Mouse (Mus musculus) liver, postnatal 0 days (tissue): ENCODE data around the gene Tmem129. TPM values are rescaled to one million over a fixed set of nuclear protein-coding genes. Genes with fewer than 3 reads are reported as not detected.

Experiments
- ATAC-seq: fragments of 200-750 bp; cut with Nextera tagmentation; 2 replicates; pipeline ENCODE4 v1.8.0; 2017; ENCODE audit warnings: mild to moderate bottlenecking, moderate library complexity
- DNase-seq: peaks from one replicate; pipeline ENCODE4 v3.0.0-alpha.2; 2016
- H3K27ac ChIP-seq: fragments of 300-500 bp; sonication (generic); 2 replicates; pipeline ENCODE4 v1.5.1; 2014; ENCODE audit warnings: antibody characterized with exemption, moderate library complexity, mild to moderate bottlenecking, low read depth
- H3K27me3 ChIP-seq: fragments of 300-500 bp; sonication (generic); 2 replicates; pipeline ENCODE4 v1.6.1; 2014; ENCODE audit warnings: low read length, control low read depth, mixed read lengths; ENCODE audit not compliant: insufficient read depth
- H3K36me3 ChIP-seq: fragments of 300-500 bp; sonication (generic); replicated peaks from 2 replicates; pipeline ENCODE4 v1.6.1; 2014; ENCODE audit warnings: mild to moderate bottlenecking, control low read depth, low read length, moderate library complexity, mixed read lengths; ENCODE audit not compliant: insufficient read depth
- H3K4me1 ChIP-seq: fragments of 300-500 bp; sonication (generic); 2 replicates; pipeline ENCODE4 v1.6.1; 2014; ENCODE audit warnings: antibody characterized with exemption, mild to moderate bottlenecking, control low read depth; ENCODE audit not compliant: insufficient read depth
- H3K4me2 ChIP-seq: fragments of 300-500 bp; sonication (generic); 2 replicates; pipeline ENCODE4 v1.6.1; 2014; ENCODE audit warnings: low read depth, mild to moderate bottlenecking, low read length, moderate library complexity, mixed read lengths
- H3K4me3 ChIP-seq: fragments of 300-500 bp; sonication (generic); 2 replicates; pipeline ENCODE4 v1.5.1; 2014; ENCODE audit warnings: low read depth, low read length
- H3K9ac ChIP-seq: fragments of 300-500 bp; sonication (generic); replicated peaks from 2 replicates; pipeline ENCODE4 v1.6.1; 2014; ENCODE audit warnings: mild to moderate bottlenecking, moderate library complexity
- H3K9me3 ChIP-seq: fragments of 300-500 bp; sonication (generic); 2 replicates; pipeline ENCODE4 v1.6.1; 2016; ENCODE audit warnings: mild to moderate bottlenecking, control low read depth, low read length, mixed read lengths
- CTCF ChIP-seq: sonication (generic); IDR thresholded peaks from 2 replicates; pipeline ENCODE4 v1.5.1; 2016; ENCODE audit warnings: antibody characterized with exemption, low read depth
- EP300 ChIP-seq: IDR thresholded peaks from 2 replicates; pipeline ENCODE4 v1.6.1; 2016; ENCODE audit warnings: antibody characterized with exemption, low read depth, mild to moderate bottlenecking
- WGBS: fragments of 180-500 bp; shearing (Covaris S2); extraction: QIAGEN DNeasy Blood & Tissue Kit; methylation state at CpG from one replicate; pipeline ENCODE4 v1.1.7; 2014; ENCODE audit not compliant: insufficient replicate concordance; 5-methylcytosine and 5-hydroxymethylcytosine counted together
- polyA plus RNA-seq: library from polyadenylated mRNA; unstranded; fragments of >200 nt; fragmentation: Nextera tagmentation; extraction: Ambion mirVana; gene quantifications from 2 replicates; pipeline ENCODE4 v1.2.1, GENCODE M21; 2015

Tmem129 gene
- 15.8 and 16.5 TPM in 2 replicates for polyA plus RNA-seq

DNA sequence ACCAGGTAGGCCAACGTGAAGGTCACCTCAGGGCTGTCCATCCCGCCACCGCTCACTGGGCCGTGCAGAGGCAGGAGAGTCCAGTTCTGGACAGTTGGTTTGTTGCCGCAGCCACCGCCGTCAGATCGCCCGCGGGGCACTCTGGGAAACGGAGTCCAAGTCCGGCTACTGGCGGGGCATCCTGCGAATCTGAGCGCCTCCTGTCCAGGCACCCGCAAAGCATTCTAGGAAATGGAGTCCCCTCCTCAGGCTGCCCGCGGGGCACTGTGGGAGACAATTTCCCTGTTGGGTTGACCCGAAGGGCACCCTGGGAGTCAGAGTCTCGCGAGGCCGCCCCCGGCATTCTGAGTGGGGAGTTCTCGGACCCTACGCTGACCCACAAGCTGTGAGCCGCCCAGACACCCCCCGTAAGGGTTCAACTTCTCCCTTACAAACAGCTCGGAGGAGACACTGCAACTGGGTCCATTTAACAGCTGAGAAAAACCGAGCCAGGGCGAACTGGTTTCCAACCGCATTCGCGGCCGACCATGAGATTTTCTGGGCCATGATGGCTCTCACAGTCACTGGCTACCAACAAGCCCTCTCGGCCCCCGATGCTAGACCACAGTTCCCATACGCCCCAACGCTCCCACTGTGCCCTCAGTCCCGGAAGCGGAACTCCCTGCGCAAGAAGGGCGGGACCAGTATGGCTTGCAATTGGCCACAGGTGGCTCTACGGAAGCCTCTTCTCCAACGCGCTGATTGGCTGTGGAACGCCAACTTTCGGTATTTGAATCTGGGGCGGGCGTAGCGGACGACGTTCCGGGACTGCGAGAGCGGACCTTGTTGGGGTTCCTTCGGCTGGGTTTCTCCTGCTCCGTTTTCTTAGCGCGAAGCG is at the start of gene Tmem129, which contains the start of gene Tacc3:
Tmem129 (minus strand) TSS at position 630 of the 877 bp plus-strand sequence.
Tacc3 (plus strand) TSS at position 342 of the 877 bp plus-strand sequence.
- TF ChIP-seq EP300 (peak; percentile 53; the same call in 1 of the 2 replicates), CTCF (0 out of 2 replicates have a peak, but pooled peaks have one; percentile 0)
- Histone ChIP-seq H3K9me3 (no peaks in the 10 kb centered on the region), H3K9ac (peak within 1 kb of the TSS; percentile 94), H3K4me3 (peak within 1 kb of the TSS; percentile 78), H3K36me3 (peaks cover 48% of the 10 kb centered on the region), H3K4me1 (peaks cover 25% of the 10 kb centered on the region), H3K4me2 (peak within 1 kb of the TSS; percentile 92), H3K27ac (peak within 1 kb of the TSS; percentile 98), H3K27me3 (no peaks in the 10 kb centered on the region)
- peak; percentile 92 for ATAC-seq
- DNase-seq, result peak; percentile 96
- WGBS, result under 1% methylated on average over 59 of the region's 60 CpGs

DNA sequence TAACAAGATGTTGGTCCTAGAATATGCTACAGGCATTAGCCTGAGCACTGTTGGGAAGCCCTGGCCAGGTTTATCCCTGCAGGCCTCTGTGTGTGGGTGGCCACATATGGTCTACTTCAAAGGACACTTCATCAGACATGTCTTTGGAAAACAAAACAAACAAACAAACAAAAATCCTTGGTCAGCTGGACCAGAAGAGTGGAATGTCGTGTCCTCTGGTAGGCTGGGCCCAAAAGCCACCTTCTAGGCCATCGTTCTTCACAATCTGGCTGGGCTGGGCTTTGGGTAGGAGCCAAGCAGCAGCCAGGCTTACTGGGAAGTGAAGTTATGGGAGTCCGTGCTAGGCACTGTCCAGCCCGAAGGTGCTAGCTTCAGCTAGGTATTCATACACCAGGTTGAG is 48.9 kb upstream of the Tmem129 start:
- ATAC-seq (no peak), DNase-seq (no peak)
- Histone ChIP-seq H3K4me3 (no peak overlapping the region), H3K4me1 (peaks cover 15% of the 10 kb centered on the region), H3K9me3 (no peaks in the 10 kb centered on the region), H3K4me2 (no peak overlapping the region), H3K36me3 (no peaks in the 10 kb centered on the region), H3K27me3 (no peaks in the 10 kb centered on the region), H3K9ac (no peak overlapping the region), H3K27ac (no peak overlapping the region)
- WGBS, result 59% methylated on average over 4 of the region's 4 CpGs
- TF ChIP-seq CTCF, result no peak
- TF ChIP-seq EP300, result no peak

- no peak overlapping the region for H3K27ac ChIP-seq
- 68% methylated on average over 1 of the region's 1 CpGs for WGBS
- no peak overlapping the region for H3K9ac ChIP-seq
- TF ChIP-seq CTCF, result no peak
- no peak for TF ChIP-seq EP300
- ATAC-seq (0 out of 2 replicates have a peak, but pooled peaks have one; percentile 13), DNase-seq (no peak)
- H3K9me3 ChIP-seq, result no peaks in the 10 kb centered on the region
- no peak overlapping the region for H3K4me2 ChIP-seq
- no peaks in the 10 kb centered on the region for H3K27me3 ChIP-seq
- H3K4me3 ChIP-seq, result no peak overlapping the region
- H3K4me1 ChIP-seq, result peaks cover 15% of the 10 kb centered on the region
- H3K36me3 ChIP-seq, result no peaks in the 10 kb centered on the region
Observed at GRCm38 (mm10) chr5:33706350-33706629, 48.1 kb upstream of the Tmem129 start.

DNA sequence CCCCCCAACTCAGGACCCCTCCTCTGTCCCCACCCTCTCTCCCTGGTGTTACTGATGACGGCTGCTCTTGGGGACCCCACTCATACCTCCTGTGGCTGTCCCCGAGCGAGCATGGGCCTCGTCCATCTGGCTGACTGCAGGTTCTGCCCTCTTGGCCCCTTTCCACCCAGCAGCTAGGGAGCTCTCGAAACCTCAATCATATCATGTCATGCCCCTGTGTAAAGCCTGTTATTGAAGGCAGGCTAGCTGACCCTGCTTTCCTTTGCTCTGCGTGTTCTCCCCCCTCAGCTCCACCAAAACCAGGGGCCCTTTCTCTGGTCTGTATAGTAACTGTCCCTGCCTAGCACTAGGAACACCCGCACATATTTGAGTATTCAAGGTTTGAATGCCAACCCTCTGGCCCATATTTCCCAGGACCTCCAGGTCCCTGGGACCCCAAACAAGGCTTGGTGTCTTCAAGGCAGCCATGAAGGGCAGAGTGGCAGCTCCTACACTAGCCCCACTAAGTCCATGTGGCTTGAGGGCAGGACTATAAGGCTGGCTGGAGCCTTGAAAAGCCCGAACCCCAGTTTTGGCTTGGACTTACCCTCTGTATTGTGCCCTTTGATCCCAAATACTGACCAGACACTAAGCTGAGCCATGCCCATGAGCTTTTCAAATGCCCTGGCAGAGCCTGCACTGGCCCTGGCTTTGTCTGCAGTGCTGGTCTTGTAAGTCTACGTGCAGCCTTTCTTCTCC is 47.6 kb upstream of the Tmem129 start:
- Histone ChIP-seq H3K4me3 (no peak overlapping the region), H3K36me3 (no peaks in the 10 kb centered on the region), H3K4me2 (no peak overlapping the region), H3K27me3 (no peaks in the 10 kb centered on the region), H3K9me3 (no peaks in the 10 kb centered on the region), H3K27ac (no peak overlapping the region), H3K9ac (no peak overlapping the region), H3K4me1 (peaks cover 15% of the 10 kb centered on the region)
- no peak for ATAC-seq
- WGBS, result 51% methylated on average over 9 of the region's 9 CpGs
- TF ChIP-seq EP300 (no peak), CTCF (no peak)
- no peak for DNase-seq

DNA sequence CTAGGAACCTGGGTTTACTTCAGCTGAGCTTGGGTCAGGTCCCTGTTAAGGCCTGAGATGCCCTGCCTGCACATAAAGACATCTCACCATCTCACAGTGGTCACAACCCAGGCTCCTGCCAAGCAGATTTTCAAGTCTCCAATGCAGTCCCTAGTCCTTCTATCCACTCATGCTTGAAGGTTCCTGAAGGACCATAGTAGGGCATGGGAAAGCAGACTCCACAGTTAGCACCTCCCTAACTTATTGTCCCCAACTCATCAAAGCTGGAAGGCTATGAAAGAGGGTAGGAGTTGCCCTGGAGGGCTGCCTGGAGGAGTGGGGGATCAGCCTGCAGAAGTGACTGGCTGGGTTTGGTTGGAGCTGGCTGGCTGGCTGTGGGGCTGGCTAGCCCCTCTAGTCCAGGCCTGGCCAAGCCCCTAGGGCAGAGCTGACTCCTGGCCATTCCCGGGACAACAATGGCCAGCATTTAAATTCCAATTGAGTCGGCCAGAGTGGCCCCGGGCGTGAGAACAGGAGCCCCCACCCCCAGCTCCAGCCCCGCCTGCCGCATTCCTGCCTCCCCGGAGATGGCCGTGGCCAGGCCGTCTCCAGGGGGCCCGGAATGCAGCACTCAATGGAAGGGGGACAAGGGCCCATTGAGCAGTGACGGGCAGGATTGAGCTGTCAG is 46.9 kb upstream of the Tmem129 start:
- no peak for ATAC-seq
- no peaks in the 10 kb centered on the region for H3K36me3 ChIP-seq
- DNase-seq, result no peak
- 57% methylated on average over 11 of the region's 11 CpGs for whole genome bisulfite sequencing
- H3K9me3 ChIP-seq, result no peaks in the 10 kb centered on the region
- H3K4me2 ChIP-seq, result no peak overlapping the region
- H3K4me3 ChIP-seq, result no peak overlapping the region
- no peaks in the 10 kb centered on the region for H3K27me3 ChIP-seq
- no peak overlapping the region for H3K27ac ChIP-seq
- H3K9ac ChIP-seq, result no peak overlapping the region
- peaks cover 18% of the 10 kb centered on the region for H3K4me1 ChIP-seq
- no peak for TF ChIP-seq EP300
- no peak for TF ChIP-seq CTCF

GRCm38 (mm10) chr5:33703999-33704398 is 45.8 kb upstream of the Tmem129 start:
- WGBS, result 72% methylated on average over 8 of the region's 8 CpGs
- ATAC-seq, result no peak
- TF ChIP-seq CTCF (no peak), EP300 (no peak)
- H3K9me3 ChIP-seq, result no peaks in the 10 kb centered on the region
- no peak overlapping the region for H3K4me2 ChIP-seq
- no peaks in the 10 kb centered on the region for H3K36me3 ChIP-seq
- DNase-seq, result no peak
- H3K27ac ChIP-seq, result no peak overlapping the region
- H3K4me3 ChIP-seq, result no peak overlapping the region
- H3K4me1 ChIP-seq, result peaks cover 21% of the 10 kb centered on the region
- H3K9ac ChIP-seq, result no peak overlapping the region
- no peaks in the 10 kb centered on the region for H3K27me3 ChIP-seq
